Mouse (Mus musculus): ENCODE results near the gene Irgc1. TPM values are rescaled to one million over a fixed set of nuclear protein-coding genes. Genes with fewer than 3 reads are reported as not detected.

The Irgc1 gene
- 1.1 and 4.1 TPM in 2 replicates for polyA plus RNA-seq (2012; rRNA removed; ENCODE audit: low replicate concordance)

DNA sequence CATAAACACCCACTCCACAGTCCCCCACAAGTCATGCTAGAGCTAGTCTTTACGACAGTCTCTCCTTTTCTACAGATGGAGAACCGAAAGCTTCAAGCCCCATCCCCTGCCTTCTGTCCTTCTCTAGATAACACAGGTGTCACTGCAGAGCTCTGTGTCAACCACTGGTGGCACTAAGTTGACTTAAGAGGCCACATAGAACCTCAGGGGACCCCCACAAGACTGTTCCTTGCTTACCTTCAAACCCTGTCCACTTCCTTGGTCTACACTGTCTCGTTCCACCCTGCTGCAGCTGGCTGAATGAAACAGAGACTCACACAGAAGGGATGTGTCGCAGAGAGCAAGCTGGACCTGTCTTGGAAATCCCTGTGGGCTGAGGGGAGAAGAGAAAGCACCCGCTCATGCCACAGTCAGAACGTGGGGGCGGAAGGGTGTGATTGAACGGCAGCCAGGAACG, at the start of gene Irgc1:
TSS of gene Irgc1 (minus strand) at position 443 of the 457 bp plus-strand sequence.

GRCm38 (mm10) chr7:24481474-24482207, 29.5 kb upstream of the Irgc1 start, which contains the start of gene Cadm4:
Gene Cadm4 (plus strand): TSS chr7:24482023.

DNA sequence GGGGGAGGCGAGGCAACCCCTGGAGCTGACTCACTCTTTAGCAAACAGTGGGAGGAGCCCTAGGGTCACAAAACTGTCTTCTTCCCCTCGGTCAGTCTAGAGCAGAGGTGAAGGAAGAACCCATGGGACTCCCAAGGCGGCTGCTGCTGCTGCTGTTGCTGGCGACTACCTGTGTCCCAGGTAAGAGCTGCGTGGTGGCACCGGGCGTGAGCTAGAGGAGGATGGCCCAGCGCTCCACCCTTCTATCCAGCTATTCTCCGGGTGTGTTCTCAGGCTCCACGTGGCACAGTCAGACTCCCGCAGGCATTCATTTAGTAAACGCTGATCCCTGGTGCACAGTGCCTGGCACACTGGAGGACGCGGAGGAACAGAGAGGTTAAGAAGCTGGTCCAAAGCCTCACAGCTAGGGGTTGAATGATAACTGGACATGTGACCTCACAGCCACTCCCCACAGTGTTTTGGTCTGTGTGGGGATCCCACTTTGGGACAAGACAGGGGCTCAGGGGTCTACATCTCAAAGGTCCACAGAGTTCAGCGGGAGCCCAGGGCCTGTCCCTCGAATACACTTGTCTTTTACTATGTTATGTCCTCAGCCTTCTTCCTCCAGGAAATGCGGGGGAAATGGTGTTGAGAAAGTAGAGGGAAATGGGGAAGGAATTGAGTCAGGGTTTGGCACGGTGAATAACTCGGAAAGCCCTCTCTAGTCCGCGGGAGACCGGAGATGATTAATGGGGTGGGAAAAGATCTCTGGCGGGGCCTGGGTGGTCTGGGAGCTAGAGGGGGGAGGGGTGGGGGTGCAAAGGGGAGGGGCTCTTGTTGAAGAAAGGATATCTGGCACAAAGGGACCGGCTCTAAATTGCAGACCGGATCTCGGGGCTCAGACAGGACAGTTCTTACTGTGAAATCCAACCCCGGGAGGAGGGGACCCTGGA, 10.6 kb upstream of the Irgc1 start, which contains the start of gene Plaur:
TSS of gene Plaur (plus strand) at position 97 of the 932 bp plus-strand sequence.

GRCm38 (mm10) chr7:24399256-24400081, 52.6 kb downstream of the Irgc1 start, which contains the start of gene Smg9:
Gene Smg9 (plus strand): TSS chr7:24399619.

Other genes starting within 250 kb of the Irgc1 start
- 1.3 and 2.8 TPM in 2 replicates for gene Zfp111, start 240.9 kb downstream of the Irgc1 start, polyA plus RNA-seq (2012; rRNA removed; ENCODE audit: low replicate concordance)
- 0.81 and 1.4 TPM in 2 replicates for gene Zfp109, start 214.7 kb downstream of the Irgc1 start, polyA plus RNA-seq (2012; rRNA removed; ENCODE audit: low replicate concordance)
- 0.42 and 0.96 TPM in 2 replicates for gene Zfp108, start 197.5 kb downstream of the Irgc1 start, polyA plus RNA-seq (2012; rRNA removed; ENCODE audit: low replicate concordance)
- 1.2 and 2.0 TPM in 2 replicates for gene Zfp93, start 181.9 kb downstream of the Irgc1 start, polyA plus RNA-seq (2012; rRNA removed; ENCODE audit: low replicate concordance)
- 3.0 and 5.6 TPM in 2 replicates for gene Zfp61, start 151.1 kb downstream of the Irgc1 start, polyA plus RNA-seq (2012; rRNA removed; ENCODE audit: low replicate concordance)
- 4.3 and 7.8 TPM in 2 replicates for gene Zfp94, start 135.6 kb downstream of the Irgc1 start, polyA plus RNA-seq (2012; rRNA removed; ENCODE audit: low replicate concordance)
- gene Tescl, start 118.4 kb downstream of the Irgc1 start, polyA plus RNA-seq (2012; rRNA removed; ENCODE audit: low replicate concordance), result not detected in 2 replicates
- gene Lypd5, start 103.1 kb downstream of the Irgc1 start, polyA plus RNA-seq (2012; rRNA removed; ENCODE audit: low replicate concordance), result 0.16 and 2.8 TPM in 2 replicates
- 35.8 and 76.3 TPM in 2 replicates for gene Kcnn4, start 82.0 kb downstream of the Irgc1 start, polyA plus RNA-seq (2012; rRNA removed; ENCODE audit: low replicate concordance)
- gene Smg9, start 52.7 kb downstream of the Irgc1 start, polyA plus RNA-seq (2012; rRNA removed; ENCODE audit: low replicate concordance), result 64.5 and 74.1 TPM in 2 replicates
- 14.8 and 26.7 TPM in 2 replicates for gene Plaur, start 10.2 kb upstream of the Irgc1 start, polyA plus RNA-seq (2012; rRNA removed; ENCODE audit: low replicate concordance)
- gene Cadm4, start 29.7 kb upstream of the Irgc1 start, polyA plus RNA-seq (2012; rRNA removed; ENCODE audit: low replicate concordance), result 12.6 and 19.7 TPM in 2 replicates
- gene Zfp428, start 54.7 kb upstream of the Irgc1 start, polyA plus RNA-seq (2012; rRNA removed; ENCODE audit: low replicate concordance), result 4.9 and 17.5 TPM in 2 replicates
- gene AC161166.1, start 60.2 kb upstream of the Irgc1 start, polyA plus RNA-seq (2012; rRNA removed; ENCODE audit: low replicate concordance), result not detected in 2 replicates
- 19.0 and 20.6 TPM in 2 replicates for gene Irgq, start 78.4 kb upstream of the Irgc1 start, polyA plus RNA-seq (2012; rRNA removed; ENCODE audit: low replicate concordance)
- 0.23 and 0.34 TPM in 2 replicates for gene Pinlyp, start 93.8 kb upstream of the Irgc1 start, polyA plus RNA-seq (2012; rRNA removed; ENCODE audit: low replicate concordance)
- gene Xrcc1, start 94.0 kb upstream of the Irgc1 start, polyA plus RNA-seq (2012; rRNA removed; ENCODE audit: low replicate concordance), result 40.5 and 54.7 TPM in 2 replicates
- 25.3 and 33.7 TPM in 2 replicates for gene Ethe1, start 135.2 kb upstream of the Irgc1 start, polyA plus RNA-seq (2012; rRNA removed; ENCODE audit: low replicate concordance)
- gene Zfp575, start 135.3 kb upstream of the Irgc1 start, polyA plus RNA-seq (2012; rRNA removed; ENCODE audit: low replicate concordance), result 0.22 and 0.80 TPM in 2 replicates
- gene Phldb3, start 158.5 kb upstream of the Irgc1 start, polyA plus RNA-seq (2012; rRNA removed; ENCODE audit: low replicate concordance), result 3.0 and 6.6 TPM in 2 replicates
- gene Lypd3, start 184.3 kb upstream of the Irgc1 start, polyA plus RNA-seq (2012; rRNA removed; ENCODE audit: low replicate concordance), result 7.3 and 8.8 TPM in 2 replicates
- gene Tex101, start 224.4 kb upstream of the Irgc1 start, polyA plus RNA-seq (2012; rRNA removed; ENCODE audit: low replicate concordance), result not detected in 2 replicates

Data from mammary gland, adult 2 months (tissue).